Mouse (Mus musculus) B cell, adult 2 months (primary cell): ENCODE results near the gene Clba1.
"Not testable (repeated sequence)": the region's sequence is repeated elsewhere in the genome, so short reads cannot be mapped to it uniquely, and the experiment has no call there.

Experiments
- DNase-seq, 2 experiments: peaks; one replicate each; pipeline ENCODE4 v3.0.0; 2022

The Clba1 gene

GRCm38 (mm10) chr12:112820401-112820999 lies 11.8 kb downstream of the Clba1 start:
- DNase-seq: no peak

- no peak for DNase-seq
Measured at GRCm38 (mm10) chr12:112821216-112821615, 12.5 kb downstream of the Clba1 start.

- DNase-seq: no peak
Measured at GRCm38 (mm10) chr12:112821974-112822373, 13.2 kb downstream of the Clba1 start.

GRCm38 (mm10) chr12:112822676-112823075 lies 13.9 kb downstream of the Clba1 start:
- no peak for DNase-seq

GRCm38 (mm10) chr12:112823221-112823620 lies 14.5 kb downstream of the Clba1 start:
- peak; percentile 40 to 49 for DNase-seq

GRCm38 (mm10) chr12:112825901-112826300 lies 17.2 kb downstream of the Clba1 start:
- DNase-seq: no peak

GRCm38 (mm10) chr12:112828501-112829243 lies 19.9 kb downstream of the Clba1 start:
- peak; percentile 78 to 80 for DNase-seq

- DNase-seq: peak; percentile 98 to 99
Measured at GRCm38 (mm10) chr12:112829244-112829864, 20.6 kb downstream of the Clba1 start, which contains the start of gene Cdca4. TSS of gene Cdca4 (minus strand) at chr12:112829423.

- no peak for DNase-seq
Measured at GRCm38 (mm10) chr12:112830141-112830540, 21.4 kb downstream of the Clba1 start.

- DNase-seq: no peak
Measured at GRCm38 (mm10) chr12:112830570-112830969, 21.8 kb downstream of the Clba1 start.

- DNase-seq: no peak
Measured at GRCm38 (mm10) chr12:112832411-112832810, 23.7 kb downstream of the Clba1 start.

- DNase-seq: no peak
Measured at GRCm38 (mm10) chr12:112833527-112833926, 24.8 kb downstream of the Clba1 start.

- no peak for DNase-seq
Measured at GRCm38 (mm10) chr12:112835046-112835445, 26.3 kb downstream of the Clba1 start.

- no peak for DNase-seq
Measured at GRCm38 (mm10) chr12:112840209-112841086, 31.7 kb downstream of the Clba1 start.

GRCm38 (mm10) chr12:112841338-112841892 lies 32.7 kb downstream of the Clba1 start:
- not testable (repeated sequence) for DNase-seq

- not testable (repeated sequence) for DNase-seq
Measured at GRCm38 (mm10) chr12:112842128-112842527, 33.4 kb downstream of the Clba1 start.

- DNase-seq: peak; percentile 96 to 97
Measured at GRCm38 (mm10) chr12:112843803-112844202, 35.1 kb downstream of the Clba1 start.

- DNase-seq: no peak
Measured at GRCm38 (mm10) chr12:112847880-112848279, 39.1 kb downstream of the Clba1 start.

- peak in 1 of 2 experiments; percentile 46 for DNase-seq
Measured at GRCm38 (mm10) chr12:112849235-112850022, 40.7 kb downstream of the Clba1 start.

GRCm38 (mm10) chr12:112850344-112850743 lies 41.6 kb downstream of the Clba1 start:
- DNase-seq: peak; percentile 49 to 55

GRCm38 (mm10) chr12:112851116-112851515 lies 42.4 kb downstream of the Clba1 start:
- no peak for DNase-seq
